Mouse (Mus musculus): ENCODE data around the gene Ntrk2.

The Ntrk2 gene

DNA sequence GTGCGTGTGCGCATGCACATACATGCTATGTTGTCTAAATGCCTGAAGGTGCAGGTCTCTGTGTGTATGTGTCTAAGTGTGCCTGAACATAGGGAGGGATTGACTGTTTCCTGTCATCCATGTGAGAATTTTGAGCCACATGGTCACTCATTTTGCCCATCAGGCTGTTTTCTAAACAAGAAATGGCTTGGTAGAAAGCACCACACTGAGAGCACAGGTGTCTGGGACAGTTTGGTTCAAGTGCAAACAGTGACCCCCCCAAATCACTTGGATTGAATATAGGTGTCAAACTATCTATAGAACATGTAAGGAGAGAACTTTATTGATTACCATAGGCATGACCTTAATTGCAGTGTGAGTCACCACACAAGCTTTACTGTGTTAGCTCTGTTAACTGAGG lies 110.0 kb downstream of the Ntrk2 start:
- in situ Hi-C loops (cut with MboI; ENCODE audit: low pct_unique_long_range_greater_than_20kb in 1 of 2, low sequenced_read_pairs in 2 of 2, unreplicated experiment in 1 of 2), result no loop called here

DNA sequence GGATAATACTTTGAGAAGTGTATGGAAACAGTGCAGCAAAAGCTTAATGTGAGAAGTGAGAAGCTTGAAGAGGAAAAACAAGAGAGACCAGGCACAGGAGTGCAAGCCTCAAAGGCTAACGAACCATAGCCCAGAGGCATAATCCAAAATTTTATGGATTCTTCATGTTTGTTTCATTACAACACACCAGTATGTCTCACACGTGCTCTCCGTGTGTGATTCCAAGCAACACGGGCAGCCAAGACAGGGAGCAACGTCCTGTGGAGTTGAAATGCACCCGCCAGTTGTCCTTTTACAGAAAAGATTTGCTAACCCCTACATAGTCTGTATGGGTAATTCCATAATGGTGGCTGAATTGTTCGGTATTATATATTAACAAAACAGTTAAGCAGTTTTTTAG lies 113.9 kb downstream of the Ntrk2 start:
- in situ Hi-C loops (cut with MboI; ENCODE audit: low pct_unique_long_range_greater_than_20kb in 1 of 2, low sequenced_read_pairs in 2 of 2, unreplicated experiment in 1 of 2), result no loop called here

DNA sequence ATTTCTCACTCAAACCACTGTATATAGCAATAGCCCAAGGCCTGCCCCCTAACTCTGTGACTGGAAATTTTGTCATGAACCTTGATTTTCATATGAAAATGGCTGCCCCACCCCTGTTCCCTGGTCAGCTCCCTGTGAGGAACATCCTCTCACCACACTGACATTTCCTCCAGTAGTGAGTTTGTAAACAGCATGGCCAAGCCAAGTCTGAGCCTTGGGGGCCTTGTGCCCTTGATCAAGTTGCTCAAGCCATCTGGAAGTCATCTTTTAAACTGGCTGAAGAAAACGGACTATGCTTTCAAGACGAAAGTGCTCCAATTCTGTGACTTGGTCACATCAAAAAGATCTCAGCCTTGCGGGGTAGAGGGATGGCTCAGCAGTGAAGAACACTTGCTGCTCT lies 114.9 kb downstream of the Ntrk2 start:
- in situ Hi-C loops (cut with MboI; ENCODE audit: low pct_unique_long_range_greater_than_20kb in 1 of 2, low sequenced_read_pairs in 2 of 2, unreplicated experiment in 1 of 2), result no loop called here

DNA sequence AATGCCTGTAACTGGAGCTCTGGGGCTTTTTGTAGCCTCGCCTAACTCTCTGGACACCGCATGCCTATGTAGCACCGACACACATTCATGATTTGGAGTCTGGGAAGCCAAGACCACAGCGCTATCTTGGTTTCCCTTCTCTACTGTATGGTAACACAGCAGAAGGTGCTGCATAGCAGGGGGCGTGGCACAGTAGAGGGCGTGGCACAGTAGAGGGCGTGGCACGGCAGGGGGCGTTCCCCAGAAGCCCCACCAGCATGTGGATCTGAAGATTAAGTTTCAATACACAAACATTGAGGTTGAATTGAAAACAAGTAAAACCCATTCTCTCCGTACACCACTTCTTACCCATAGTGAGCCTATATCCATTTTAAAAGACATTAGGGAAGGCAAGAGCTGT lies 115.3 kb downstream of the Ntrk2 start:
- in situ Hi-C loops (cut with MboI; ENCODE audit: low pct_unique_long_range_greater_than_20kb in 1 of 2, low sequenced_read_pairs in 2 of 2, unreplicated experiment in 1 of 2), result no loop called here

DNA sequence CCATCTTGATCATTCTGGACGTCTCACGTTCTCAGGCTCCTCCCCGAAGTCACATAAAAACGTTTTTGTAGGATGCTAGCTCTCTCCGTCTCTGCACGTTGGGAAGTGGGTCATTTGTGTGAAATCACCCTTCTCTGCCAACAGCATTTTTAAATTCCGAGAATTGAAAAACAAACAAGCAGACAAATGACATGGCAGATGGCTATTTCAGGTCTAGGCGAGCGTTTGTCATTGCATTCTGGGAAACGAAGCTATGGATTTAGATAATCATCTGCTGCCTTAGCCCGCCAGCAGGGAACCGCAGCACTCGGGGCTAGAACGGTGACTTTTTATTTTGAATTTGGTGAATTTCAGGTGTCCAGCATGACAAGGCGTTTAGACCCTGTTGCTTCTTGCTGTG lies 115.8 kb downstream of the Ntrk2 start:
- in situ Hi-C loops (cut with MboI; ENCODE audit: low pct_unique_long_range_greater_than_20kb in 1 of 2, low sequenced_read_pairs in 2 of 2, unreplicated experiment in 1 of 2), result no loop called here

DNA sequence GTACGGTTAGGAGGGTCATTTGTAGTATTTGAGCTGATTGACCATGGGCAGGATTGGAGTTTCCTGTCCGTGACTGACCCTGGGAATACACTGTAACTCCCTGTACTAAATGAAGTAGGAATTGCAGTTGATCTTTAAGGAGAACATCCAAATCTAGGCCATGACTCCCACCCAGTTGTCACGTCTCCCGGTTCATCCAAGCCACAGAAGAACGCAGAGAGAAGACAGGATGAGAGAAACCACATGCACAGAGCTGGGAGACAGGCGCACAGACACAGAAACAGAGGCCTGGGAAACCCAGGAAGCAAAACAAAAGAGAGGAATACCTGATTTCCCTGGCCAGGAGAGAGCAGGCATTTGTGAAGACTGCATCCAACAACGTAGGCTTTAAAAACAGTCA lies 117.1 kb downstream of the Ntrk2 start:
- in situ Hi-C loops (cut with MboI; ENCODE audit: low pct_unique_long_range_greater_than_20kb in 1 of 2, low sequenced_read_pairs in 2 of 2, unreplicated experiment in 1 of 2), result no loop called here

DNA sequence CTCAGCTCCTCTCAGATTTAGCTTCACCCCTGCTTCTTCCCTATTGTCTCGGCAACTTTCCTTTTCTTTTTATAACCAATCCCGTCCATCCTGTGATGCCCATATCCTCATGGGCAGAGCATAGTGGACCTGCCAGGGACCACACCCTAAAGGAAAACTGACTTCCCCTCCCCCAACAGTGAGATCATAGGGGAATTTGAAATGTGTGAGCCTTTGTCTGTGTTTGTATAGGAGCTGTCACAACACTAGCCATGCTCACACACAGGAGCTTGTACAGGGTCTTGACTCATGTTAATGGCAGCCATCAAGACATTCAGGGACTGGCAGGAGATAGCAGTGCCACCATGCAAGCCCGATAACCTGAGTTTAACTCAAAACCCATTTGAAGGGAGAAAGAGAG lies 118.1 kb downstream of the Ntrk2 start:
- in situ Hi-C loops (cut with MboI; ENCODE audit: low pct_unique_long_range_greater_than_20kb in 1 of 2, low sequenced_read_pairs in 2 of 2, unreplicated experiment in 1 of 2), result no loop called here

DNA sequence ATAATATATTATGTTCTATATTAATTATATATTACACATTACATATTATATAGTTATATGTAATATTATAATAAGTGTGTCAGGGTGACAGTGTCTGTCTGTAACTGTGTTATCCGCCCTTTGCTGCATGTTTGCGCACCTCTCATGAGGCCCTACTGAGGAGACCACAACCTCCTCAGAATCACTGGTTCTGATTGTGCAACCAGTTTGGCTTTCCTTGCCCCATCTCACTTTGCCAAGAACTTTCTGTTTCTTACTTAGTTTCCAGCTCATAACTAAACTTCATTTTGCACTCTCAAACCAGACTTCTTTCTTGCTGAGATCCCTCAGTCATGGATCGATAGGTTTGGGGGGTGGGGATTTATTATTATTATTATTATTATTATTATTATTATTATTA lies 120.8 kb downstream of the Ntrk2 start:
- in situ Hi-C loops (cut with MboI; ENCODE audit: low pct_unique_long_range_greater_than_20kb in 1 of 2, low sequenced_read_pairs in 2 of 2, unreplicated experiment in 1 of 2), result no loop called here

DNA sequence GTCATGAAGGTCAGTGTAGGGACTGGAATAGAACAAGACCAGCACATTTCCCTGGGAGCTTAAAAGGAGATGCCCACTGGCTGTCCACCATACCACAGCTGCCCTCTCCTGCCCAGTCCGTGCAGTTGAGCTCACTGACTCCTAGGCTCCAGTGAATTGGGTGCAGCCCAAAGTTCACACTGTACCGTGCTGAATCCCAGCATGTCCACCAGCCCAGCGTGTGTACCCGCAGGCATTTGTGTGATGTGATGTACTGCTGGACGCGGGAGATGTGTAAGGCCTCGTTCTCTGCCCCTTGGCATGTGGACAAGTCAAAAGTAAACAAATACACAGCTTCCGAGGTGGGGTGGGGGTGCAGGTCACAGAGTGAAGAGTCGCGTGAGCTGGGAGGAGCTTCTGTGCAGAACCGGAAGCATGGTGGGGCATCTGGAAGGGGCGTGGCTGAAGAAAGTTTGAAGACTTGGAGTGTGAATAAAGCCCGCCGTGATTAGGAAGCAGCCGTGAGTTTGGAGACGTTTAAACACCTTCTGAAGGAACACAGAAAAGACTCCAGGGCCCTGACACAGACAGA lies 121.4 kb downstream of the Ntrk2 start:
- in situ Hi-C loops (cut with MboI; ENCODE audit: low pct_unique_long_range_greater_than_20kb in 1 of 2, low sequenced_read_pairs in 2 of 2, unreplicated experiment in 1 of 2), result no loop called here

DNA sequence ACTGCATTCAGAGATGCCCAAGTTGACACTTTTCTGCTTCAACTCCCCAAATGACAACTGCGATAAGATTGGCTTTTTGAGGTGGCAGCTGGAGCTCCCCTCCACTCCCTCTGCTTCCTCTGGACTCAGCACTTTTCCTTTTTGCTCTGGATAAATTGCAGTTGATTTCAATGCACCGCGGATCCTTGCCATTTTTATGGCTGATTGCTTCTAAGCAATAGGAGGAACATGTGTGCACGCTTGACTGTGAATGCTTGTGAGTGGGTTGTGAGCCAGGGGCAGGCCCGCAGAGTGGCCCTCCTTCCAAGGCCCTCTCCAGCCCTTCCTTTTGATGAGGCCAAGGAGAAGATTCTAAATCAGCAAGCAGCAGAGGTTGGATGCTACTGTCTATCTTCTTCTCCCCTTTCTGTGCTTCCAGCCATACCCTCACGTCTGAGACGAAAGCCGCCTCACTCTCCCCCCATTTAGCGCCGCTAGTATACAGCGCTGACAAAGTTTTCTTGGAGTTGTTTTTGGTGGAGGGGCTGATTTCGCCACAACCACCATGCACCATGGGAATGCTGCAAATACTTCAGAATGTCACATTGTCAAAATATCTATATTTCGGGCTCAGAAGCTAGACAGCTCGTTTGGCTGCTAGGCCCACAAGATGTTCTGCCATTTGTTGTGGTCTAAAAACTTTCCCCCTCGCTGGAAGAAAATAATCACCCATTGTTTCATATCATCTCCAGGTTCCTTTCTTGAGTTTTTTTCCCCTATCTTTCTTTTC lies 122.5 kb downstream of the Ntrk2 start:
- in situ Hi-C loops (cut with MboI; ENCODE audit: low pct_unique_long_range_greater_than_20kb in 1 of 2, low sequenced_read_pairs in 2 of 2, unreplicated experiment in 1 of 2), result no loop called here

DNA sequence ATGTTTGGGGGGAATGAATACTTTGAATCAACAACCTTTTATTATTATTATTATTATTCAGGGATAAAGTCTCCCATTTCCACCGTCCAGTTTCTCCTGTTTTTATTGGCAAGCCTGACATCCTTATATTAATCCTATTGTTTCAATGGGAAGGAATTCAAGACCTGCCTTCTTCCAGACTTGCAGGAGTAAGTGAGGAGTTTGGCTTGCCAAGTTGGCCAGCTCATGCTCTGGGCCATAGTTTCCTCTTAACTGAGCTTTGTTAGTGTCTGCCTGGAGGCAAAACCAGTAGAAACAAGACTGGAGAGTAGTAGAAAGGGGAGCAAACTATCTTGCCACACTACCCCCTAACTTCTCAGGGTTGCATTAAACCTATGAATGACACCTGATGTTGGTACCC lies 123.8 kb downstream of the Ntrk2 start:
- in situ Hi-C loops (cut with MboI; ENCODE audit: low pct_unique_long_range_greater_than_20kb in 1 of 2, low sequenced_read_pairs in 2 of 2, unreplicated experiment in 1 of 2), result no loop called here

DNA sequence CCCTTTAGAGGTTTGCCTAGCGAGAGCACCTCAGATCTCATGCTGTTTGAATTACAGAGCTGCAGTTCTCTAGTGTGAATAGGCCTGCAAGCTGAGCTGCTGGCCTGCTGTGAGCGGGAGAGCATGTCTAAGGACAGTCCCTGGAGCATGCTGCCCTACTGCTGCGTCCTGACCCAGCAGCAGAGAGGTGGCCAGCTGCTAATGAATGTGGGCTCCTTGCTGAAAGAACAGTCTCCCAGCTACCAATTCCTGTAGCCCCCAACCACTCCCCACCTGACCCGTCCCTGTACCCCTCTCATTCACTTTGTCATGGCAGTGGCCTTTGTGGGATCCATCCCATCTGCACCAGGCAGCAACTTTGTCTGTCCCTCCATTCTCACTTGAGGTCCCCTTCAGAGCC lies 126.8 kb downstream of the Ntrk2 start:
- in situ Hi-C loops (cut with MboI; ENCODE audit: low pct_unique_long_range_greater_than_20kb in 1 of 2, low sequenced_read_pairs in 2 of 2, unreplicated experiment in 1 of 2), result no loop called here

DNA sequence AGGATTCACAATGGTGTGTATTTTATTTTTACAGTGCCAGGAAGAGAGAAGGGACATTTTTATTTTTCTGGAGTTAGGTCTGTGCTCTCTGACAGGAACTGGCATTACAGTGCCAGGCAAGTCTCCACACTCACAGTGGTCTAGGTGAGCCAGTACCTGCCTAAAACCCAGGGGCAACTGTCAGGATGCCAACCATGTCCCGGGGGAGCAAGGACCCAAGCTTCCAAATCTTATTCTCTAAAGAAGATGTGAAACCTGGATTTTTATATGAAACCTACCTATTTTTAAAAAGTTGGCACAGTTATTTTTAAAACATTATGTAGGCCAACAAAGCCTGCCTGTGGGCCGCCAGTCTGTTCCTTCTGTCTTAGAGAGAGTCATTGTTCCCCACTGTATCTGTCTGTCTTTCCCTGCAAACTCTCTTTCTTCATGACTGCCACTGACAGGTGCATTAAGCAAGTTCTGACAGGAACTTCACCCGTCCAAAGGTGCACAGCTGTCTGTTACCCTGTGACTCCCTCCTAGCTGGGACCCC lies 128.3 kb downstream of the Ntrk2 start:
- in situ Hi-C loops (cut with MboI; ENCODE audit: low pct_unique_long_range_greater_than_20kb in 1 of 2, low sequenced_read_pairs in 2 of 2, unreplicated experiment in 1 of 2), result no loop called here

DNA sequence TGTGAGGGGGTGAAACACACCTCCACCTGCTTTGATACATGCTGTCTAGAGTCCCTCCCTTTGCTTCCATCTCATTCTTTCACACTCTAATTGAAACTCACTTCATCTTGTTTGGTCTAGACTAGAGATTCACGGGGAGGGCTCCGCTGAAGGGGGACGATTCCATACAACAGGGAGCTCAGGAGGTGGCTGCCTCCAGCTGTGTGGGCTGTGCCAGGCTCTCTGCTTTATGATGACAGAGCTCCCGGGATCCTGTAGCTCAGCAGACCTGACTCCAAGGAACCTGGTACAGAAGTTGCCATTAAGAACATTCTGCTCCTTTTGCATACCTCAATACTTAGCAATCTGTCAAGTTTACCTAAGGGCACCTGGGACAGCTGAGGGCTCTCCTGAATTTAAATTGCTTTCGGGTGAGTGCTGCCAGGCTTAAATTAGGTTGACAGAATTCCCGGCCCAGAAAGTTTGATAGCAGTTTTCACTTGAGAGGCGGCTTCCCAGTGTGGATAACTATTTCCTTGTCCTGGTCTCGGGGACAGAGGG lies 129.7 kb downstream of the Ntrk2 start:
- in situ Hi-C loops (cut with MboI; ENCODE audit: low pct_unique_long_range_greater_than_20kb in 1 of 2, low sequenced_read_pairs in 2 of 2, unreplicated experiment in 1 of 2), result no loop called here

DNA sequence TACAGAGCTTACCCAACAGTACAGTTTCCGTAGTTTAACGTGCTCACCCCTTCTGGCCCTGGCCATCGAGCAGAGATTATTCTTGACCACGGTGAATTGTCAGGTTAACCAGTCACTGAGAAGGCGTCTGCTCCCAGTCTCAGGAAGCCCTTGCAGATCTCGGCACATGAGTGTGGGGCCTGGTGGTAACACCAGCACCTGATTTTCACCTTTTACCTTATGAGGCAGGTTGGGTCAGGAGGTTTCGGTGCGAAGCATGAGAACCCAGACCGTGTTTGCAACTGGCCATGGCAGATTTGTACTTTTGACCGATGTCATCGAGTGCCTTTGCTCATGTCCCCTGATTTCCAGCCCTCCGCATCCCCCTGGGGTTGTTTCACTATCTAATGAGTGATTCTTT lies 131.5 kb downstream of the Ntrk2 start:
- in situ Hi-C loops (cut with MboI; ENCODE audit: low pct_unique_long_range_greater_than_20kb in 1 of 2, low sequenced_read_pairs in 2 of 2, unreplicated experiment in 1 of 2), result no loop called here

DNA sequence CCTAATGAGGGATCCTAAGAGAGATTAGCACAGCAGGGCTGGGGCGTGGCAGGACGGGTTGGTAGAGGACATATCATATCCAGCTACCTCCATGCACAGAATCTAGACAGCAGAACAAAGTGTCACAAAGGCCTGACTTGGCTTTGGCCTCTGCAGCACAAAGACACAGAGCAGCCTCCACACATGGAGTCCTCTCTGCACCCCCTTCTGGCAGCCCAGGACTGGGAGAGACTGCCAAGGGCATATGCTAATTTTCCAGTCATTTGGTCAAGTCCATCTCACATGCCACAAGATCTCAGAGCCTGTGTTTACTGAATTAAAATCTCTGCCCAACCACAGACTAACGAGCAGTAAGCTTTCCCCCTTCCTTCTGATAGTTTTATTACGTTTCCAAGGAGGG lies 132.1 kb downstream of the Ntrk2 start:
- in situ Hi-C loops (cut with MboI; ENCODE audit: low pct_unique_long_range_greater_than_20kb in 1 of 2, low sequenced_read_pairs in 2 of 2, unreplicated experiment in 1 of 2), result no loop called here

DNA sequence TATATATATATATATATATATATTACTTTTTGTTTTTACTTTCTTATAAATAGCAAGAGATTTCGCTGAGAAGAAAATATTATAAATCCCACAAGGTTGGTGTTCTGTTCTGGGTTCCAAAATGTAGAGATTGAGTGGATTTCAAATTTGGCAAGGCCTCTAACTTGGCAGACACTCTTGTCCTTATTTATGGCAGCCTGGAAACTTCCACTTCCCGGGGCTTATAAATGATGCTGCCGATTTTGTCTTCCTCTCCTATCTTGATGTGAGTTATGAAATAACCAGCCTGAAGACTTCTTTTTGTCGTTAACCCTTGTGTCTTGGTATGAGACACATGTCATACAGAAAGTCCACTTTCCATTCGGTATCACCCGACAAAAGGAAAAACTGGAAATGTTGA lies 133.8 kb downstream of the Ntrk2 start:
- in situ Hi-C loops (cut with MboI; ENCODE audit: low pct_unique_long_range_greater_than_20kb in 1 of 2, low sequenced_read_pairs in 2 of 2, unreplicated experiment in 1 of 2), result no loop called here

DNA sequence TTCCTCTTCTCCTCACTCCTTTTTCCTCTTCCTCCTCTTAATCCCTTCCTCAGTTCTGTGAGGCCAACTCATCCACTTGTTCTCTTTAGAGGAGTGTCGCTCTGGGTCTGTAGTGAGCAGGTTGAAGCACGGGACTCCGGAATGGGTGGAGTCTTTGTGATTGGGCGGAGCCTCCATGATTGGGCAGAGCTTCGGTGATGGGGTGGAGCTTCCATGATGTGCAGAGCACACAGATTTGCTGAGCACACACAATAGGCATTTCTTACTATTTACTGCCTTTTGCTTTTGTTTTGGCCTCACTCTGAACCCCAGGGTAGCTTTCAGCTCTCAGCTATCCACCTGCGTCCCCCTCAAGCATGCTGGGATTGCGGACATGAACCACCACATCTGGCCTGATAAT lies 134.4 kb downstream of the Ntrk2 start:
- in situ Hi-C loops (cut with MboI; ENCODE audit: low pct_unique_long_range_greater_than_20kb in 1 of 2, low sequenced_read_pairs in 2 of 2, unreplicated experiment in 1 of 2), result no loop called here

DNA sequence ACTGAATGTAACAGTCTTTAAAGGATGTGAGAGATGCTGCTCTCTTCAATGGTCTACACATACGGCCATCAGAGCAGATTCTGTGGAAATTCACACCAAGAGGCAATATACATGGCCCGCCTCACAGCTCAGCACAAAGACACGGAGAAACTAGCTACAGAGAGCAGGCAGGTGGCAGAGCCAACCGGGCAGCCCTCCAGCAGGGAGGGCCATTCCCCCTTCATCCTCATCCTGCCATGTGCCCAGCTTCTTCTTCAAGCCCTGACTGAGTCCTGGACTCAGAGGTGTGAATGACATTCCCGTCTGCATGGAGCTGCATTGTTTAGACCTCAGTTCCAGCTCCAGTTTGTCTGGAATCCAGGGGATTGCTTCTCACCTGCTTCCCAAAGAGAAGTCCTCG lies 139.4 kb downstream of the Ntrk2 start:
- in situ Hi-C loops (cut with MboI; ENCODE audit: low pct_unique_long_range_greater_than_20kb in 1 of 2, low sequenced_read_pairs in 2 of 2, unreplicated experiment in 1 of 2), result no loop called here

DNA sequence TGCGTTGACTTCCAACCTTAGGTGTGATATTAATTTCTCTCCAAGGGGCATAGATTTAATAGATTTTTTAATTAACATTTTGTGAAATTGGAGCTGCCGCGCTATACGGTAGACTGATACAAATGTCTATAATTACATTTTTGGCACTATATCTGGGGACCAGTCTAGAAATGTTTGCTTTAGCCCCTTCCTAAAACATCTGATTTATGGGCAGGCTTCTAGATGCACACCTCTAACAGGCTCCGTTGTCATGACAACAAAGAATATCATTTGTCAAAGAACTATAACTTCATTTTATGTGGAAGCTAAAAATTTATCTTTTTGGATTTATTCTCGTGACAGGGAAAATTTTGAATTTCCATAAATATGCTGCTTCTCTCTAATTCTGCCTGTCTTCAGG lies 140.2 kb downstream of the Ntrk2 start:
- in situ Hi-C loops (cut with MboI; ENCODE audit: low pct_unique_long_range_greater_than_20kb in 1 of 2, low sequenced_read_pairs in 2 of 2, unreplicated experiment in 1 of 2), result no loop called here

Data from mouse embryonic stem cell (cell line).